Mouse (Mus musculus): Measurements from ENCODE around the gene Hcfc1r1. TPM values are rescaled to one million over a fixed set of nuclear protein-coding genes. Genes with fewer than 3 reads are reported as not detected.

Gene Hcfc1r1
- polyA plus RNA-seq (2014; fragmentation: Nextera tagmentation; extraction: Ambion mirVana) = 47.9 and 50.5 TPM in 2 replicates

DNA sequence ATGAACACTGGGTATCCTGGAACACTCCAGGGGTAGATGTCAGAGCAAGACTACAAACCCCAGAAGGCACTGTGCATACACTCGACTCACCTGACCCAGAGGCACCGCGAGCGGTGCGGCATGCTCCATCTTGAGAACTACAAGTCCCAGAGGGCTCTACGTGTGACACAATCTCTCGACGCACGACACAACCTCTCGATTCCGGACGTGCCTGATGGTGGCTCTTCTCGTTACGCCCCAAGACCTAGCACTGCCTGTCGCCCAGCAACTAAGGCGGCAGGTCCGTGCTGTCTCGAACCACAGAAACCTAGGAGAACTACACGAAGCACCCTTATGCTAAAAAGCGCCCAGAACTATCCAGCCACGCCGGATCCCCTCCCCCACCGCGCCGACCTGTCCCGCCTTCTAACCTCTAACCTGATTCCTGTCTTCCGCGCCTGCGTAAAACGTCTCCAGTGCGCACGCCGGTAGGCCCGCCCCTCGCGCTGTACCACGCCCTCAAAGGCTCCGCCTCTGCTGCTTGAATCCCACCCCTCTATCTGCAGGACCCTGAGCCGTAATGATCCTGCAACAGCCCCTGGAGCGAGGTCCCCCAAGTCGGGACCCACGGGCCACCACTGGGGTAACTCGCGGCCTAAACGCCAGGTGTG lies at the start of gene Hcfc1r1, which contains the start of gene Thoc6:
Gene Hcfc1r1 (plus strand): TSS at position 173 of the 650 bp plus-strand sequence.
Gene Thoc6 (minus strand): TSS at position 459 of the 650 bp plus-strand sequence.
- DNase-seq (ENCODE audit: low spot score) (peak; percentile 95), ATAC-seq (replicated peaks; ENCODE audit: insufficient number of reproducible peaks, low FRiP score, low TSS enrichment, low read depth) (peak; percentile 93)
- H3K36me3 ChIP-seq (replicated peaks; ENCODE audit: control insufficient read depth, insufficient read depth, low read depth, low read length) = peaks cover 3% of the 10 kb centered on the region; the same call in 1 of the 2 replicates
- H3K4me1 ChIP-seq (ENCODE audit: control insufficient read depth, insufficient read depth, low read length) = peaks cover 3% of the 10 kb centered on the region; the same call in 1 of the 2 replicates
- H3K9ac ChIP-seq (replicated peaks; ENCODE audit: low read length) = peak within 1 kb of the TSS; percentile 69
- peak within 1 kb of the TSS; percentile 67 for H3K27ac ChIP-seq (replicated peaks; ENCODE audit: low read depth, low read length)
- H3K9me3 ChIP-seq (replicated peaks; ENCODE audit: control insufficient read depth, low read length) = no peaks in the 10 kb centered on the region
- 0 out of 2 replicates have a peak, but pooled peaks cover 2% of the 10 kb centered on the region for H3K27me3 ChIP-seq (ENCODE audit: control insufficient read depth, insufficient read depth, low read length)
- peak within 1 kb of the TSS; percentile 74 for H3K4me2 ChIP-seq (ENCODE audit: low read depth, low read length)
- WGBS = under 1% methylated on average over 45 of the region's 45 CpGs
- peak within 1 kb of the TSS; percentile 65 for H3K4me3 ChIP-seq (ENCODE audit: low read depth, low read length)

DNA sequence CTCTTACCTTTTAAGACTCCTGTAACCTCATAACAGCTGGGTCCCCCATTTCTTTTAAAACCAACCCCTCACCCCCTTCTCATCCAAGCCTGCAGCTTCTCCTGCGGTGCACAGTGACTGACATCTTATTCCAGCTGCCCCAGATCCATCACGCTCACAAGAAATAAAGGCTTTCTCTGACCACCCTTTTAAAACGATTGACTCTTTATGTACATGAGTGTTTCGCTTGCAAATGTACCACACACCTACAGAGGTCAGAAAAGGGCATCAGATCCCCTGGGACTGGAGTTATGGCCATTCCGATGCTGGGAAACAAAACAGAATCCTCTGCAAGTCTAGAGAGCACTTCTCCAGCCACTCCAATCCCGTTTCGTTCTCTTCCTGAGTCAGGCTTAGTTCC lies 45.6 kb upstream of the Hcfc1r1 start:
- no peaks in the 10 kb centered on the region for H3K9me3 ChIP-seq (replicated peaks; ENCODE audit: control insufficient read depth, low read length)
- 39% methylated on average over 7 of the region's 7 CpGs for WGBS
- DNase-seq (ENCODE audit: low spot score) (no peak), ATAC-seq (replicated peaks; ENCODE audit: insufficient number of reproducible peaks, low FRiP score, low TSS enrichment, low read depth) (no peak)
- no peak overlapping the region for H3K27ac ChIP-seq (replicated peaks; ENCODE audit: low read depth, low read length)
- H3K36me3 ChIP-seq (replicated peaks; ENCODE audit: control insufficient read depth, insufficient read depth, low read depth, low read length) = no peaks in the 10 kb centered on the region
- no peak overlapping the region for H3K9ac ChIP-seq (replicated peaks; ENCODE audit: low read length)
- H3K4me1 ChIP-seq (ENCODE audit: control insufficient read depth, insufficient read depth, low read length) = no peaks in the 10 kb centered on the region
- H3K27me3 ChIP-seq (ENCODE audit: control insufficient read depth, insufficient read depth, low read length) = no peaks in the 10 kb centered on the region
- no peak overlapping the region for H3K4me2 ChIP-seq (ENCODE audit: low read depth, low read length)
- no peak overlapping the region for H3K4me3 ChIP-seq (ENCODE audit: low read depth, low read length)

DNA sequence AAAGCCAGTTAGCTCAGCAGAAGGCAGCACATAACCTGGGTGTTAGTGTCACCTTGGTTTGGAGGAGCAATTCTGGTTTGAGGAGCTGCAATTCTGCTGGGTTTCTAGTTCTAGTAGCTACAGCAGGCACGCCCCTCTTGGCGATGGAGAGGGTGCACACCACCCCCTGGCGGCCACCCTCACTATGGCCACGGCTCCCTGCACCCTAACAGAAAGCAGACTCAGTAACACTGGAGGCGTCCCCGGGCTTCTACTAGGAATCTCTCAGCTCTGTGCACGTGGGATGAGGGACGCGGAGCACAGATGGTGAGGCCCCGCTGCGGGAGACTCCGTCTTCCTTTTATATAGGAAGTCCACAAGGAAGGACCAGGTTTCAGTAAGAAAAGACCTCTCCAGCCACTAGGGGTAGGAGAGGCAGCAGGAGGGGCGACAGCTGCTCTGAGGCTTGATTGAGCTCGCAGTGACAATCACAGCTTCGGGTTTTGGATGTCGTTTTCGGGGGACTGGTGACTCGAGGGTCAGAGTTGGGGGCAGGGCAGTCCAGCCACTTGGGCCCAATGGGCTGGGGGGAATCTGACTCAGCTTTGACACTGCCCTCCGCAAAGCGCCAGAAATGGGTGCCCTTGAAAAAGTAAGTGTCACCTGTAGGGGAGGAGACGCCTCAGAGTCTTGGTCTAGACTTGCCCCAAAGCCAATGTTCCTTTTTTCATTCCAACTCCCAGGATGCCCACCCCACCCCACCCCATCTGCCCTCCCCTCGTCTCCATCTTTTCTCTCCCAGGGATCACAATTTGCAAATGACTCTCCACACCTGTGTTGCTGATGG lies 43.0 kb upstream of the Hcfc1r1 start:
- Histone ChIP-seq H3K36me3 (replicated peaks; ENCODE audit: control insufficient read depth, insufficient read depth, low read depth, low read length) (no peaks in the 10 kb centered on the region), H3K27me3 (ENCODE audit: control insufficient read depth, insufficient read depth, low read length) (no peaks in the 10 kb centered on the region), H3K27ac (replicated peaks; ENCODE audit: low read depth, low read length) (no peak overlapping the region), H3K4me2 (ENCODE audit: low read depth, low read length) (peak overlapping the region; percentile 32), H3K4me1 (ENCODE audit: control insufficient read depth, insufficient read depth, low read length) (no peaks in the 10 kb centered on the region), H3K9me3 (replicated peaks; ENCODE audit: control insufficient read depth, low read length) (no peaks in the 10 kb centered on the region), H3K4me3 (ENCODE audit: low read depth, low read length) (no peak overlapping the region), H3K9ac (replicated peaks; ENCODE audit: low read length) (peak overlapping the region; percentile 39)
- peak; percentile 80 for DNase-seq (ENCODE audit: low spot score)
- WGBS = 13% methylated on average over 22 of the region's 22 CpGs
- ATAC-seq (replicated peaks; ENCODE audit: insufficient number of reproducible peaks, low FRiP score, low TSS enrichment, low read depth) = peak; percentile 80

- DNase-seq (ENCODE audit: low spot score) (no peak), ATAC-seq (replicated peaks; ENCODE audit: insufficient number of reproducible peaks, low FRiP score, low TSS enrichment, low read depth) (no peak)
- 83% methylated on average over 8 of the region's 8 CpGs for WGBS
- H3K27ac ChIP-seq (replicated peaks; ENCODE audit: low read depth, low read length) = no peak overlapping the region
- no peaks in the 10 kb centered on the region for H3K36me3 ChIP-seq (replicated peaks; ENCODE audit: control insufficient read depth, insufficient read depth, low read depth, low read length)
- H3K4me2 ChIP-seq (ENCODE audit: low read depth, low read length) = no peak overlapping the region
- no peak overlapping the region for H3K9ac ChIP-seq (replicated peaks; ENCODE audit: low read length)
- H3K4me1 ChIP-seq (ENCODE audit: control insufficient read depth, insufficient read depth, low read length) = no peaks in the 10 kb centered on the region
- H3K4me3 ChIP-seq (ENCODE audit: low read depth, low read length) = no peak overlapping the region
- H3K9me3 ChIP-seq (replicated peaks; ENCODE audit: control insufficient read depth, low read length) = no peaks in the 10 kb centered on the region
- no peaks in the 10 kb centered on the region for H3K27me3 ChIP-seq (ENCODE audit: control insufficient read depth, insufficient read depth, low read length)
Observed at GRCm38 (mm10) chr17:23631241-23631640, 42.2 kb upstream of the Hcfc1r1 start.

GRCm38 (mm10) chr17:23644613-23645495 lies 28.5 kb upstream of the Hcfc1r1 start, which contains the start of gene Mmp25:
Gene Mmp25 (minus strand): TSS chr17:23645277.
- ATAC-seq (replicated peaks; ENCODE audit: insufficient number of reproducible peaks, low FRiP score, low TSS enrichment, low read depth) = 0 out of 2 replicates have a peak, but pooled peaks have one; percentile 49
- peak within 1 kb of the TSS; percentile 40 for H3K4me3 ChIP-seq (ENCODE audit: low read depth, low read length)
- DNase-seq (ENCODE audit: low spot score) = peak; percentile 32
- under 1% methylated on average over 58 of the region's 58 CpGs for WGBS
- H3K4me1 ChIP-seq (ENCODE audit: control insufficient read depth, insufficient read depth, low read length) = no peaks in the 10 kb centered on the region; the same call in 1 of the 2 replicates
- peak within 1 kb of the TSS; percentile 76 for H3K4me2 ChIP-seq (ENCODE audit: low read depth, low read length)
- no peak within 1 kb of the TSS for H3K27ac ChIP-seq (replicated peaks; ENCODE audit: low read depth, low read length)
- H3K9ac ChIP-seq (replicated peaks; ENCODE audit: low read length) = peak within 1 kb of the TSS; percentile 46
- H3K9me3 ChIP-seq (replicated peaks; ENCODE audit: control insufficient read depth, low read length) = no peaks in the 10 kb centered on the region
- no peaks in the 10 kb centered on the region for H3K36me3 ChIP-seq (replicated peaks; ENCODE audit: control insufficient read depth, insufficient read depth, low read depth, low read length)
- peaks cover 16% of the 10 kb centered on the region for H3K27me3 ChIP-seq (ENCODE audit: control insufficient read depth, insufficient read depth, low read length)

DNA sequence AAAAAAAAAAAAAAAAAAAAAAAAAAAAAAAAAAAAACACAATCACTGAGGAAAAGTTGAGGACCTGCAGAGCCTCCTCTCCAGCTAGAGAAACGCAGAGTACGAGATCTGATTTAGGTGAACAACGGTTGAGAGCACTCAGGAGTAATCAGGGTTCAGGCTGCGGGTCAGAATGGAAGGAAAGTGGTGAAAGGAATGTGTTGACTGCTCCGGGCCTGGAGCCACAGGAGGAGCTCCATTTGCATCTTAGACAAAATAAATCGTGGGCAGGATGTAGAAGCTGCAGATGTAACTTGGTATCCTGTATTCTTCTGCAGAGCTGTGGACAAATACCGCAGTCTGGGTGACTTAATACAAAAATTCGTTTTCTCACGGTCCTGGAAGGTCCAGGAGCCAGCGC lies 27.5 kb upstream of the Hcfc1r1 start:
- H3K27me3 ChIP-seq (ENCODE audit: control insufficient read depth, insufficient read depth, low read length) = peaks cover 16% of the 10 kb centered on the region
- H3K4me3 ChIP-seq (ENCODE audit: low read depth, low read length) = no peak overlapping the region
- DNase-seq (ENCODE audit: low spot score) (no peak), ATAC-seq (replicated peaks; ENCODE audit: insufficient number of reproducible peaks, low FRiP score, low TSS enrichment, low read depth) (no peak)
- H3K36me3 ChIP-seq (replicated peaks; ENCODE audit: control insufficient read depth, insufficient read depth, low read depth, low read length) = no peaks in the 10 kb centered on the region
- H3K4me1 ChIP-seq (ENCODE audit: control insufficient read depth, insufficient read depth, low read length) = no peaks in the 10 kb centered on the region; the same call in 1 of the 2 replicates
- H3K4me2 ChIP-seq (ENCODE audit: low read depth, low read length) = no peak overlapping the region
- H3K9me3 ChIP-seq (replicated peaks; ENCODE audit: control insufficient read depth, low read length) = no peaks in the 10 kb centered on the region
- 31% methylated on average over 10 of the region's 10 CpGs for WGBS
- H3K27ac ChIP-seq (replicated peaks; ENCODE audit: low read depth, low read length) = no peak overlapping the region
- no peak overlapping the region for H3K9ac ChIP-seq (replicated peaks; ENCODE audit: low read length)

- Histone ChIP-seq H3K36me3 (replicated peaks; ENCODE audit: control insufficient read depth, insufficient read depth, low read depth, low read length) (no peaks in the 10 kb centered on the region), H3K4me2 (ENCODE audit: low read depth, low read length) (no peak overlapping the region), H3K27ac (replicated peaks; ENCODE audit: low read depth, low read length) (no peak overlapping the region), H3K27me3 (ENCODE audit: control insufficient read depth, insufficient read depth, low read length) (no peaks in the 10 kb centered on the region), H3K4me1 (ENCODE audit: control insufficient read depth, insufficient read depth, low read length) (no peaks in the 10 kb centered on the region), H3K9me3 (replicated peaks; ENCODE audit: control insufficient read depth, low read length) (no peaks in the 10 kb centered on the region), H3K9ac (replicated peaks; ENCODE audit: low read length) (no peak overlapping the region), H3K4me3 (ENCODE audit: low read depth, low read length) (no peak overlapping the region)
- no peak for ATAC-seq (replicated peaks; ENCODE audit: insufficient number of reproducible peaks, low FRiP score, low TSS enrichment, low read depth)
- 85% methylated on average over 6 of the region's 6 CpGs for WGBS
- DNase-seq (ENCODE audit: low spot score) = no peak
Observed at GRCm38 (mm10) chr17:23651363-23651762, 22.0 kb upstream of the Hcfc1r1 start.
